Mouse (Mus musculus) left cerebral cortex, postnatal 36 days (tissue): ENCODE measurements around the gene Pacs1. TPM values are rescaled to one million over a fixed set of nuclear protein-coding genes. Genes with fewer than 3 reads are reported as not detected.
"Not testable (repeated sequence)": the region's sequence is repeated elsewhere in the genome, so short reads cannot be mapped to it uniquely, and the experiment has no call there.

Source experiments
- DNase-seq, 2 experiments: peaks; one replicate each; pipeline ENCODE4 v3.0.0; 2021 to 2022; ENCODE audit warnings: low spot score in 2 of 2, mixed read lengths in 1 of 2
- intact Hi-C: fragments of 180-260 bp; cut with DNase I; formaldehyde crosslinking; loops from one replicate; pipeline ENCODE4 v1.15.1; 2025
- total RNA-seq, 2 experiments: library from RNA; stranded (reverse); gene quantifications; 2 replicates each; pipeline ENCODE4 v1.2.3; 2021

Pacs1 gene
- total RNA-seq, 2 experiments from 2014 or later: 62.0 to 63.1 TPM

DNA sequence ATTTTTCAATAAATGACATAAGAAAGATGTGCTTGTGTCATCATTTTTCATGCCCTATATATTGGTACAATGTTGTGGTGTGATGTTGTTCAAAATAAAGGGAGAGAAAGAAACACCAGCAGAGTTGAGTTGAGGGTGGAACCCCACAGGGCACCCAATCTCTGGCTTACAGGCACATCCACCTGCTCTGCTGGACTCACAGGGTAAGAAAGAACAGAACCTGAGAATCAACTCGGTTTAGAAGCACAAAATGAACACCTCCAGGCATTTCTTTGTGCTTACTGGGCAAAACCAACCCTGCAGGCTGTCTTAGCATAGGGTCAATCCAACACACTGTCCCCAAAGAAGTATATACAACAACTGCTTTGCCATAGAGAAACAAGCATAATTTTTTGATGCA, 1.5 kb downstream of the Pacs1 start:
- no peak for DNase-seq
- intact Hi-C loops: loop anchor here (5.0 kb wide), 2 partner anchors 69 to 119 kb away; no protein-coding TSS in a partner anchor

DNA sequence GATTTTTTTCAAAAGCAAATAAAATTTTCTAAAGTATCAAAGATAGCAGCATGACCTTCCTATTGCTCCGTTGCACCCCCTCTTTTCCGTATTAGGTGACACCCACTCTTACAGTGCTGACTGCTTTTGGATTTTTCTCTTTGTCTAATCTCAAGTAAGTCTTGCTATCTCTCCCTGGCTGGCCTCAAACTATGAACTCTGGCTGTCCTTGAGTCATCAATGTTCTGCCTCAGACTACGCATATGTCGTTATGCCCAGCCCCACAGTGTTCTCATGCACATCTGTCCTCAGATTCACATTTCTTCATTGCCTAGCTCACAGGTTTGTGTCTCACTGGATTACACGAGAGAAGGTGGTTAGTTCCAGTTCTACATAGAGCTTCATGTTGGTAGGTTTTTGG, 3.5 kb downstream of the Pacs1 start:
- intact Hi-C loops: no loop called here
- no peak for DNase-seq

- no peak for DNase-seq
- intact Hi-C loops: no loop called here
Observed at GRCm38 (mm10) chr19:5268875-5269274, 4.0 kb downstream of the Pacs1 start.

- intact Hi-C loops: no loop called here
- DNase-seq: no peak
Observed at GRCm38 (mm10) chr19:5268017-5268416, 4.9 kb downstream of the Pacs1 start.

DNA sequence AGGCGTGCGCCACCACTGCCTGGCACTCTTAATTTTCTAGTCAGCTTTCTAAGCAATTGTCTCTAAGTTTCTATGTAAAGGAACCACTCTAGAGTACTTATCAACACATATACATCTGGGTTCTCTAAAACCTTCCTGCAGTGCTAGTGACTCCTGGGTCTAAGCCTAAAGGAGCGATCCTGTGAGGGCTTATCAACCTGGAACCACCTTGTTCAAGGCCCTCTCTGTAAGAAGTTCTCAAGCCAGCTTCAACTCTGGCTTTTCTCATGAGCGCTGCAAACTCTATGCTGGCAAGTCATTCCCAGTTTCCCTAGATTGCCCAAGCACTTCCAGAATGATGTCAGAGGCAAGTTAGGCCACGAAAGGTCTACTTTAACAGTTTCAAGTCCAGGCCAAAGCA, 5.9 kb downstream of the Pacs1 start:
- DNase-seq: no peak
- intact Hi-C loops: no loop called here

- intact Hi-C loops: no loop called here
- no peak for DNase-seq
Observed at GRCm38 (mm10) chr19:5257140-5257539, 15.8 kb downstream of the Pacs1 start.

GRCm38 (mm10) chr19:5236981-5237380, 35.9 kb downstream of the Pacs1 start:
- DNase-seq: not testable (repeated sequence)
- intact Hi-C loops: loop anchor here (5.0 kb wide), 1 partner anchor 40 kb away; no protein-coding TSS in a partner anchor

DNA sequence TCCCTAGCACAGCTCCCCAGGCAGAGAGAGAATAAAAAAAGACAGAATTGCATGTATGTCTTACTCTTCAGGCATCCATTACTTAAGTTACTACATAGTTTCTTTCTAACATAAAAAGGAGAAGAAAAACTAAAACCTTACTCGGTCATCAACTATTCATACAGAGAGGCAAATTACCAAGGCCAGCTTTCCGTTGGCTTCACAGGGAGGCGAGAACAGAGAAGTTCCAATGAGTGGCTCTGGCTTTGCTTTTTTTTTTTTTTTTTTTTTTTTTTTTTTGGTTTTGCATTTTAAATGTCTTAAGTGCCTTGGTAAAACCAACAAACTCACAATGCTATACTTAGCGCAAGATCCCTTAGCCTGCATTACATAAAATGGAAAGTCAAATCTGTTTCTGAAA, 40.2 kb downstream of the Pacs1 start:
- no peak for DNase-seq
- intact Hi-C loops: no loop called here

DNA sequence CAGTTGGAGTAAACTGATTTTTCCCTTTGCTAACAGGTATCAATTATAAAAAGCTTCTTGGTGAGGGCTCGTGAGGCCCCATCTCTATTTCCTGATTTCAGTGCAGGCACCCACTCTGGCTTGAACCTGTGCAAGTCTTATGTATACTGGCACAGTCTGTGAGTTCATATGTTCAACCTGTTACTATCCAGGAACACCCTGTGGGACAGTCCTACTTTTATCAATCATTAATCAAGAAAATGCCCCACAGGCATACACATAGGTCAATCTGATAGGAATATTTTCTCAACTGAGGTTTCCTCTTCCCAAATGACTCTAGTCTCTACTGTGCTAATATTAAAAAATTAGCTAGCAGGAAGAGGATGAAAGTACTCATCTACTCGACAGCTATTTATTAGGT, 42.8 kb downstream of the Pacs1 start:
- intact Hi-C loops: no loop called here
- no peak for DNase-seq

- DNase-seq: no peak
- intact Hi-C loops: no loop called here
Observed at GRCm38 (mm10) chr19:5224624-5225023, 48.3 kb downstream of the Pacs1 start.

DNA sequence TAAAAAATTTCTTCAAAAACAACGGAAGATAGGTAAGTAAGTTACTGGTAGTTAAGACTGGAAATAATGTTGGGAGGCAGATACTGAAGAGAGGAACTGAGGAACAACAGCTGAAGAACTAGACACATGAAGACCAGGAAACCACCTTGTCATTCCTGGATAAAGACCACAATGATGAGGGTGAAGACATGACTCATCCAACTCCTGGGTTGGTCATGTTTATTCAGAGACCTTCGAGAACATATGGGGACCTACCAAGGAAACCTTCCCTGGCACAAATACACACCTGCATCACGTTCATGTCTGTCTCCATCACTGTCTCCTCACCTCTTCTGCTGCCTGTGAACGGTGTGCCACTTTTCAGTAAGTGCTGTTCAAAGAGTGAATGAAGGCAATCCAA, 48.8 kb downstream of the Pacs1 start:
- intact Hi-C loops: no loop called here
- no peak for DNase-seq

DNA sequence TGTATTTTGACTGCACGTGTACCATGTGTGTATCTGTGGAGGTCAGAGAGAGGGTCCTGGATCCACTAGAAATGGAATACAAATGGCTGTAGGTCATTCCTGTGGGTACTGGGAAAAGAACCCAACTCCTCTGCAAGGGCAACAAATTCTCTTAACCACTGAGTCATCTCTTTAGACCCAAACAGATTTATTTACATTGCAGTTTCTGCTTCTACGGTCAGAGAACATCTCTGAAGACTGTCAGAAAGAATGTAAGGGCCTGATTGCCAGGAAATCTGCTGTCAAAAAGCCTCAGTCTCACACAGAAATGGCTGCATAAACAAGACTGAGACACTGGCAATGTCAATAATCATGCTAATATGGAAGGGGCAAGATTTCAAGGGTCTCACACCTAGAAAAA, 51.0 kb downstream of the Pacs1 start:
- DNase-seq: no peak
- intact Hi-C loops: no loop called here

GRCm38 (mm10) chr19:5221219-5221723, 51.6 kb downstream of the Pacs1 start:
- DNase-seq, intact Hi-C loops: not testable (repeated sequence)

- no peak for DNase-seq
- intact Hi-C loops: no loop called here
Observed at GRCm38 (mm10) chr19:5220389-5220788, 52.5 kb downstream of the Pacs1 start.

DNA sequence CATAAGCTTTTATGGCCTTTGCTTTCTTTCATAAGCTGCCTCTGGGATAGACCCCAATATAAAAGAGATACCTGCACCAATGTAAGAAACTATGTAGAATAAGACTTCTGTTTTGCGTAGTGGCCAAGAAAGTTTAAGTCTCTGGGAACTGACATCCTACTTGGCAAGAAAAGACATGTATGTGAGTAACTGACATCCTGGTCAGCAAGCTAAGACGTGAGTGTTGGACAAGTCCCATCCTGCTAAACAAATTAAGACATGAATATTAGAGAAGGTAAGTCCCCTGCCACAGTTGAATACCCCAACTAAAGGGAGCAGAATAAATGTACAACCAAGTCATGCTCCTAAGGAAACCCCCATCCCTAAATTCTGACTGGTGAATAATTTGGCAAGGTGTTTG, 71.2 kb downstream of the Pacs1 start:
- intact Hi-C loops: loop anchor here (5.0 kb wide), 1 partner anchor 71 kb away; the partner anchor contains the start of gene Pacs1
- no peak for DNase-seq

DNA sequence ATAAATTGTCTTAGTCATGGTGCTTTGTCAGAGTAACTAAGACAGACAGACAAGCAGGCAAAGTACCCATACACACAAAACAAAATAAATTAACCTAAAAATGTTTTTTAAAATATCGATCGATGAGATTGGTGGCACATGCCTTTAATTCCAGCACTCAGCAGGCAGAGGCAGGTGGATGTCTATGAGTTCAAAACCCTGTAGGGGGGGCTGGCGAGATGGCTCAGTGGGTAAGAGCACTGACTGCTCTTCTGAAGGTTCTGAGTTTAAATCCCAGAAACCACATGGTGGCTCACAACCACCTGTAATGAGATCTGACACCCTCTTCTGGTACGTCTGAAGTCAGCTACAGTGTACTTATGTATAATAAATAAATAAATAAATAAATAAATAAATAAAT, 72.3 kb downstream of the Pacs1 start:
- intact Hi-C loops: loop anchor here (5.0 kb wide), 1 partner anchor 72 kb away; the partner anchor contains the start of gene Pacs1
- not testable (repeated sequence) for DNase-seq

DNA sequence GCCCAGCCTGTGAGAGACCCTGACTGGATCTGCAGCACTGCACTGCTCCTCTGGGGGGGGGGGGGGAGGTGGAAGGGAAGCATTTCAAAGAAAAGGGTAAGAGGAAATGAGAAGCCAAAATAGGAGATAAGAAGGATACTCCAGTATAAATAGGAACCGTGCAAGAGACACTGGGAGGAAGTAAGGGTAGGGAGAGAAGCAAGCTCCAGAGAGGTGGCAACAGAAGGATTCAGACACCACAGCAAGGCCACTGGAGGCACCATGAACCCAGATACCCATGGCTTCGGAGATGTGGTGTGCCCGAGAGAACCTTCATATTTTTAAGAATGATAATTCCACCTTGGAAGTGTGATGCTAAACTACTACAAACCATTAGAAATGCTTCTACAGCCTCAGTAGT, 74.4 kb downstream of the Pacs1 start:
- intact Hi-C loops: loop anchor here (5.0 kb wide), 1 partner anchor 39 kb away; no protein-coding TSS in a partner anchor
- DNase-seq: no peak

DNA sequence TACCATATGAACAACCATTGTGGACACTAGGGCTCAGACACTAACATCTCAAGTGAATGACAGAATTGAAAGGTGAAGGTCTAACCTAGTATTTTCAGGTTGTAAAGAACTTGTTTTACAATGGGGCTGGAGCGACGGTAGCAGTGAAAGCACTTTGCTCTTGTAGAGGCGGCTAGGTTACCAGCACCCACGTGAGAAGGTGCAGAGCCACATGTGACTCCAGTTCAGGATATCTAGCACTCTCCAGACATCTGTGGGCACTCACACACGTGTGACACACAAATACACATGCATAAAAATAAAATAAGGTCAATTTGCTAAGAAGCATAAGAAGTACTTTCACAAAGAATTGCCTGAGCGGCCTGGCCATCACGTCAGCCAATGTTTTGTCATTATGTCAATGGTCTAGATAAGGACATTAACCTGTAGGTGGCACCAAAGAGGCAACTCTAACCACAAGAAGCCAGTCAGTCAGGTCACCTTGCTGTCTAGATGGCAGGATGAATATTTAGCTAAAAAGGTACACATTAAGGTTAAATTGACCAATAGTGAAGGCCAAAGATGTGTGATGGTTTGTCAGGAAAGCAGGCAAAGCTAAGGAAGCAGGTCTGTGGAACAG, 77.4 kb downstream of the Pacs1 start:
- peak in 1 of 2 experiments; percentile 17 for DNase-seq
- intact Hi-C loops: loop anchor here (5.0 kb wide), 1 partner anchor 42 kb away; no protein-coding TSS in a partner anchor

GRCm38 (mm10) chr19:5192397-5192796, 80.5 kb downstream of the Pacs1 start:
- no peak for DNase-seq
- intact Hi-C loops: no loop called here

GRCm38 (mm10) chr19:5187439-5187838, 85.5 kb downstream of the Pacs1 start:
- DNase-seq: no peak
- intact Hi-C loops: no loop called here

GRCm38 (mm10) chr19:5181926-5182325, 91.0 kb downstream of the Pacs1 start:
- intact Hi-C loops: no loop called here
- DNase-seq: no peak
